Mouse (Mus musculus): Measurements from ENCODE around the gene Derl3. TPM values are rescaled to one million over a fixed set of nuclear protein-coding genes. Genes with fewer than 3 reads are reported as not detected.
"Not testable (repeated sequence)": the region's sequence is repeated elsewhere in the genome, so short reads cannot be mapped to it uniquely, and the experiment has no call there.

The Derl3 gene
- polyA plus RNA-seq, 1 experiment from 2014 or later = 9.6 TPM

DNA sequence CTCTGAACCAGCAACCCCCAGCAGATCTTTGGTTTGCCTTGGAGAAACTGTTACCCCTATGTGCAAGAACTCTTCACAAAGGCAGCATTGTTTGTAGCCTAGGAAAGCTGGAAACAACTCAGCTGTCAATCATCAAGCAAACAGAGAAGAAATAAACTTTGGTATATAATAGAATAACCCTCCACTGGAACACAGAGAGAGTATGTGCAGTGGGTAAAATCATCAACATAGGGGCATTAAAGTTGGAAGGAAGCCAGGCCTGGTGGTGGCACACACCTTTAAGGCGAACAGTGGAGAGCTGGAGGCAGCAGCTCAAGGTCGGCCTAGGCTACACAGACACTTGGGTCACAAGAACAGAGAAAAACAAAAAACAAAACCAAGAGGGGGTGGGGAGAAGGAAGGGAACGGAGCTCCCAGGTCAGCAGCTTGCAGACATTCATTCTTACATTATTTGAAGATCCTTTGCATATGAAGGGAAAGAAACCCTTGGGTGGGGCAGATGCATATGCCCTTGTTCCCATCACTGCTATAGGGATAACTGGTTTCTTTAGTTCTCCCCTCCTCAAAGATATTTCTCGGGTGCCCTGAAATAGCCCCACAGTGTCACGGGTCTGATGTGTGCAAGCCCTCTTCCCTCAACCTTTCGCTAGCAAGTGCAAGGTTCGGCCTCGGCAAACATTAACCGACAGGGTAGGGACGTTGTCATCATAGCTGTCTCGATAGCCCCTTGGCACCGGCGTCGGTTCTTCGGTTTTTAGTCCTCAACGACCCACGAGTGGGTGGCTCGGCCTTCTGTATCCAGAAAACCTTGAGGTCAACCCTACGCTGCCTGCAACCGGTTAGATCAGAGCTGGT lies 11.4 kb upstream of the Derl3 start:
- H3K4me2 ChIP-seq (ENCODE audit: low read depth, low read length) = 0 out of 2 replicates have a peak overlapping the region, but pooled peaks have one; percentile 14

DNA sequence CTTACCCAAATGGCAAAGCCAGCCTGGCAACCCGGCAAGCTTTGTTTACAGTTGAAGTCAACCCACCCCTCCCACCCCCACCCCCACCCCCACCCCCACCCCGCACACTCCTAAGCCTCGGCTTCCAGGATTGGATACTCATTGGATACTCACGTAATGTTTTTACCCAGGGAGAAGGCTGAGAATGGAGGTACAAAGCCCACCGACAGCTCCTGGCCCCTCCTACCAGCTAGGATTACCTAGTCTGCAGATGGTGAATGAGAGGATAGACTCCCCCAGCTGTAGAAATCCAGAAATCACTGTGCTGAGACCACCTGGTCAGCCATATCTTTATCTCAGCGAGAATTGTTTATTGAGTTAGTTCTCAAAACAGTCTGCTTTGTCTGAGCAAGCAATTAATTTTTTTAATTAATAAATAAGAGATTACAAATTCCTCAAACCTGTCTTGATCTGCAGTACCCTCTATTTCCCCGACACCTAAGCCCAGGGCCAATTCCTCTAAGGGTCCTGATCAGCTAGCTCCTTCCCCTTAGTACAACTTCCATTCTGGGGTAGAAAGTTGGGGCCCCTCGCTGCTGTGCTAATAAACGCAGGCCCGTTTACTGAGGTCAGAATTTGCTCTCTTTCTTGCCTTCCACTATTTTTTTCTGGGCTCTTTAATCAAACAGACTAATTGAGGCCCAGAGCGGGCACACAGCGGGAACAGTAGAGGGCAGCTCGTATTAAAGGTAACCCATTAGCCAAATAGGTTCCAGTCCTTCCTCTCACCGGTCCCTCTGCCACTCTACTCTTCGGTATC lies 10.6 kb upstream of the Derl3 start:
- Histone ChIP-seq H3K9me3 (replicated peaks; ENCODE audit: control insufficient read depth, low read length) (no peaks in the 10 kb centered on the region), H3K27me3 (ENCODE audit: control insufficient read depth, insufficient read depth, low read length) (no peaks in the 10 kb centered on the region), H3K4me1 (ENCODE audit: control insufficient read depth, insufficient read depth, low read length) (peaks cover 16% of the 10 kb centered on the region), H3K9ac (ENCODE audit: low read length) (0 out of 2 replicates have a peak overlapping the region, but pooled peaks have one; percentile 8), H3K36me3 (ENCODE audit: control insufficient read depth, insufficient read depth, low read length) (no peaks in the 10 kb centered on the region), H3K4me3 (replicated peaks; ENCODE audit: low read length) (peak overlapping the region; percentile 10; the same call in 1 of the 2 replicates), H3K27ac (ENCODE audit: low read length) (no peak overlapping the region), H3K4me2 (ENCODE audit: low read depth, low read length) (peak overlapping the region; percentile 38)
- 0 out of 2 replicates have a peak, but pooled peaks have one; percentile 2 for ATAC-seq (ENCODE audit: insufficient read depth, low FRiP score)
- WGBS = 8% methylated on average over 15 of the region's 15 CpGs

More for the DNA sequence above, 11.4 kb upstream of the Derl3 start:
- H3K36me3 ChIP-seq (ENCODE audit: control insufficient read depth, insufficient read depth, low read length) = no peaks in the 10 kb centered on the region
- no peaks in the 10 kb centered on the region for H3K27me3 ChIP-seq (ENCODE audit: control insufficient read depth, insufficient read depth, low read length)
- 15% methylated on average over 20 of the region's 20 CpGs for WGBS
- no peak overlapping the region for H3K9ac ChIP-seq (ENCODE audit: low read length)
- peaks cover 16% of the 10 kb centered on the region for H3K4me1 ChIP-seq (ENCODE audit: control insufficient read depth, insufficient read depth, low read length)
- peak overlapping the region; percentile 54 for H3K27ac ChIP-seq (ENCODE audit: low read length)
- H3K9me3 ChIP-seq (replicated peaks; ENCODE audit: control insufficient read depth, low read length) = no peaks in the 10 kb centered on the region
- H3K4me3 ChIP-seq (replicated peaks; ENCODE audit: low read length) = no peak overlapping the region
- no peak for ATAC-seq (ENCODE audit: insufficient read depth, low FRiP score)

DNA sequence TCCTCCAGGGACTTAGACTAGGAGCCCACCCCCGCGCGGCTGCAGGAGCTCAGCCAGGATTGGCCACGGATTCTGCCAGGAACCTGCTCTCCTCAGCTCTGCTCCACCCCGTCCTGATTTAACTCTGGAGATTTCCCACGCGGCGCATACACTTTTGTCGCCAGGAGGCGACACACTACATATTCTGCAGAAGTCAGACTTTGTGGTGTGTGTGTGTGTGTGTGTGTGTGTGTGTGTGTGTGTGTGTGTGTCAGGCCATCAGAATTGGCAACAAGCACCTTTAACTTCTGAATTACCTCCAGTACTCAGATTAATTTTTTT lies 10.0 kb upstream of the Derl3 start:
- H3K36me3 ChIP-seq (ENCODE audit: control insufficient read depth, insufficient read depth, low read length) = no peaks in the 10 kb centered on the region
- H3K27me3 ChIP-seq (ENCODE audit: control insufficient read depth, insufficient read depth, low read length) = no peaks in the 10 kb centered on the region
- H3K9ac ChIP-seq (ENCODE audit: low read length) = 0 out of 2 replicates have a peak overlapping the region, but pooled peaks have one; percentile 8
- no peak overlapping the region for H3K27ac ChIP-seq (ENCODE audit: low read length)
- WGBS = under 1% methylated on average over 10 of the region's 10 CpGs
- peak overlapping the region; percentile 38 for H3K4me2 ChIP-seq (ENCODE audit: low read depth, low read length)
- H3K4me3 ChIP-seq (replicated peaks; ENCODE audit: low read length) = peak overlapping the region; percentile 10; the same call in 1 of the 2 replicates
- peaks cover 16% of the 10 kb centered on the region for H3K4me1 ChIP-seq (ENCODE audit: control insufficient read depth, insufficient read depth, low read length)
- peak; percentile 70 for ATAC-seq (ENCODE audit: insufficient read depth, low FRiP score)
- no peaks in the 10 kb centered on the region for H3K9me3 ChIP-seq (replicated peaks; ENCODE audit: control insufficient read depth, low read length)

DNA sequence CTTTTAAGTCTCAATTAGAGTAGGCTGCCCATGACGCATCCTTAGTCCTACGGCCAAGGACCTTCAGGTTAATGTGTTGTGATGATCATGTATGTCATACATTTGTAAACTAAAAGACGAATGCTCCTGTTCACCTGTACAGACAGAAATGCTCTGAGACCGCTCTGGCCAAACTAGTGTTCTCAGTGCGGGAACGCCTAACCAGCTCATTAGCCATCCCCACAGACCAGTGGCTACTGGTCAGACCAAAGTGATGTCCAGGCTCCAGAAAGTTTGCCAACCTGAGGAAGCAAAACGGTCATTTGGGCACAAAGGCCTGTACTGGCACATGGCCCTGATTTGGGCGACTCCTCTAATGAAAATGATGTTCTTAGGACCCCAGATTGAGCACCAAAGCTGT lies 8.5 kb upstream of the Derl3 start:
- WGBS = 91% methylated on average over 8 of the region's 8 CpGs

DNA sequence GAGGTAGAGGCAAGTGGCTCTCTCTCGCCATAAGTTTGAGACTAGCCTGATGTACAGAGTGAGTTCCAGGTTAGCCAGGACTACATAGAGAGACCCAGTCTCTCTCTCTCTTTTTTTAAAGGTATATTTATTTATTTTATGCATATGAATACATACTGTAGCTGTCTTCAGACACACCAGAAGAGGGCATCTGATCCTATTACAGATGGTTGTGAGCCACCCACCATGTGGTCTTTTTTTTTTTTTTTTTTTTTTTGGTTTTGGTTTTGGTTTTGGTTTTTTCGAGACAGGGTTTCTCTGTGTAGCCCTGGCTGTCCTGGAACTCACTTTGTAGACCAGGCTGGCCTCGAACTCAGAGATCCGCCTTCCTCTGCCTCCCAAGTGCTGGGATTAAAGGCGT lies 5.7 kb upstream of the Derl3 start:
- 86% methylated on average over 5 of the region's 5 CpGs for WGBS
- ATAC-seq (ENCODE audit: insufficient read depth, low FRiP score); H3K4me2 ChIP-seq (ENCODE audit: low read depth, low read length); H3K36me3 ChIP-seq (ENCODE audit: control insufficient read depth, insufficient read depth, low read length); H3K27ac ChIP-seq (ENCODE audit: low read length); H3K9me3 ChIP-seq (replicated peaks; ENCODE audit: control insufficient read depth, low read length); H3K4me1 ChIP-seq (ENCODE audit: control insufficient read depth, insufficient read depth, low read length); H3K9ac ChIP-seq (ENCODE audit: low read length); H3K27me3 ChIP-seq (ENCODE audit: control insufficient read depth, insufficient read depth, low read length); H3K4me3 ChIP-seq (replicated peaks; ENCODE audit: low read length): not testable (repeated sequence)

More for the DNA sequence above, 8.5 kb upstream of the Derl3 start:
- no peak overlapping the region for H3K27ac ChIP-seq (ENCODE audit: low read length)
- H3K4me1 ChIP-seq (ENCODE audit: control insufficient read depth, insufficient read depth, low read length) = peaks cover 21% of the 10 kb centered on the region
- H3K4me2 ChIP-seq (ENCODE audit: low read depth, low read length) = no peak overlapping the region
- no peak overlapping the region for H3K9ac ChIP-seq (ENCODE audit: low read length)
- no peak for ATAC-seq (ENCODE audit: insufficient read depth, low FRiP score)
- H3K4me3 ChIP-seq (replicated peaks; ENCODE audit: low read length) = no peak overlapping the region
- H3K9me3 ChIP-seq (replicated peaks; ENCODE audit: control insufficient read depth, low read length) = no peaks in the 10 kb centered on the region
- H3K27me3 ChIP-seq (ENCODE audit: control insufficient read depth, insufficient read depth, low read length) = no peaks in the 10 kb centered on the region
- H3K36me3 ChIP-seq (ENCODE audit: control insufficient read depth, insufficient read depth, low read length) = no peaks in the 10 kb centered on the region

DNA sequence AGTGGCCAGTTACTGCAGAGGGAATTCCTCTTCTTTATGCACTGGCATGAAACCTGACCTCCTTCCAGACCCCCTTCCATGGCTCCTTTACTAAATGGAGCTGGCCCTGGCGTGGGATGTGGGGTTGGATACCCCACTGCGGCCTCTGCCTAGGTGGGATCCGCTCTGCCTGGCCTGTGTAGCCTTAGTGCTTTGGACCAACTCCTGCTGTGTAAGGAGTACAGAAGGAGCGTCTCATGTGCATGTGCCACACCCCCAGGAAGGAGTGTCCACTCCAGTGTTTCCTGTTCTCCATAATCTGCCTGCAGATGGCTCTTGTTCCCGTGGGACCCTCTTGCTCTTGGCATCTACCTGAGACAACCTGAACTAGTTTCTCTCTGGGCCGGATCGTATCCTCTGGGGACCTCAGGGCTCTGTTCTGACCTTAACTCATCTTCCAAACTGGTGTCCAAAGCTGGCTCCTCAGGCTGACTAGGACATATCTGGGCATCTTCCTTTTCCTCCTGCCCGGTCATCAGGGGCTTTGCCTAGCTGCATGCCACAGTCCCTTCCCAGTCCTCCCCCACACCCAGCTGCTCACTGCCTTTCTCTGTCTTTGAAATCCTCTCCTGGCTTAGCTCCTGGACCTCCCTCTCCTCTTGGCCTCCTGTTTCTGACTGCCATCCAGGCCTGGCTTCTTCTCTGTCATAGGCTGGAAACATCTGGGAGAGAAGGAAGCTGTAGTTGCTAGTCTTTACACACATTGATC lies 3.6 kb upstream of the Derl3 start:
- no peak for ATAC-seq (ENCODE audit: insufficient read depth, low FRiP score)
- no peaks in the 10 kb centered on the region for H3K36me3 ChIP-seq (ENCODE audit: control insufficient read depth, insufficient read depth, low read length)
- H3K4me2 ChIP-seq (ENCODE audit: low read depth, low read length) = no peak overlapping the region
- H3K27ac ChIP-seq (ENCODE audit: low read length) = no peak overlapping the region
- no peak overlapping the region for H3K4me3 ChIP-seq (replicated peaks; ENCODE audit: low read length)
- no peaks in the 10 kb centered on the region for H3K9me3 ChIP-seq (replicated peaks; ENCODE audit: control insufficient read depth, low read length)
- WGBS = 45% methylated on average over 8 of the region's 8 CpGs
- no peak overlapping the region for H3K9ac ChIP-seq (ENCODE audit: low read length)
- H3K27me3 ChIP-seq (ENCODE audit: control insufficient read depth, insufficient read depth, low read length) = no peaks in the 10 kb centered on the region
- H3K4me1 ChIP-seq (ENCODE audit: control insufficient read depth, insufficient read depth, low read length) = peaks cover 12% of the 10 kb centered on the region

DNA sequence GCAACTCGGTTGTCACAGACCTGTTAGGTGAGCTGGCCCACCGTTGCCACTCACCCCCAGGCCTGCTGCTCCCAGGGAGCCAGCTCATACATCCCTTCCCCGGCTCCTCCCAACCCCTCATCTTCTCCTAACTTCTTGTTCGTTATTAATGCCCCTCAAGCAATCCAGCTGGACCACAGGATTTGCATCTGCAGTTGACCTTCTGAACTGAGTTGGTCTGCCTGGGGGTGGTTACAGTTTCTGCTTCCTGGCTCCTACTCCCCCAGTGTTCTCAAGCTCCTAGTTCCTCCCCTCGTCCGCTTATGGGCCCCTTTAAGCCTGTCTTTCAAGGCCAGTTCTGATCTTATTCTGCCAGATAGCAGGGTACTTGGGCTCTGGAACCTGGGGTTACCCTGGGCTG lies 1.4 kb downstream of the Derl3 start:
- H3K4me1 ChIP-seq (ENCODE audit: control insufficient read depth, insufficient read depth, low read length) = peaks cover 17% of the 10 kb centered on the region
- no peak overlapping the region for H3K4me3 ChIP-seq (replicated peaks; ENCODE audit: low read length)
- H3K27ac ChIP-seq (ENCODE audit: low read length) = no peak overlapping the region
- H3K36me3 ChIP-seq (ENCODE audit: control insufficient read depth, insufficient read depth, low read length) = peaks cover 9% of the 10 kb centered on the region
- H3K9me3 ChIP-seq (replicated peaks; ENCODE audit: control insufficient read depth, low read length) = no peaks in the 10 kb centered on the region
- 69% methylated on average over 6 of the region's 6 CpGs for WGBS
- no peak overlapping the region for H3K9ac ChIP-seq (ENCODE audit: low read length)
- H3K4me2 ChIP-seq (ENCODE audit: low read depth, low read length) = no peak overlapping the region
- ATAC-seq (ENCODE audit: insufficient read depth, low FRiP score) = no peak
- no peaks in the 10 kb centered on the region for H3K27me3 ChIP-seq (ENCODE audit: control insufficient read depth, insufficient read depth, low read length)

DNA sequence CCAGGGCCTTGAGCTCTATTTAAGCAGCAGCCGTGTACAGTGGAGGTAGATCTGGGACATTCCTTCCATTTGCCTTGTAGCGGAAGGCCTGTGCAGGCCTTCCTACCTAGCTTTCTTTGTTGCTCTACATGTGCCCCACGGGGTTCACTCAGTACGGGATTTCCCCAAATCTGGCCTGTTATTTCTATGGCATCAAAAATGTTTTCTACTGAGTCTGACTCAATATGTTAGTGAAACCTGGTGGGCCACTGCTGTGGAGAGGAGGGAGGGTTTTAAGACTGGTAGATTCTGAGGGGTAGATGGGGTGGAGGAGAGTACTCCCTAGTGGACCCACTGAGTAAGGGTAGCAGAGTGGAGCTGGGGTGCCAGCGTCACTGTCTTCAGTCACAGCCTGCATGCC lies 2.5 kb downstream of the Derl3 start:
- WGBS = 92% methylated on average over 5 of the region's 5 CpGs
- H3K27me3 ChIP-seq (ENCODE audit: control insufficient read depth, insufficient read depth, low read length) = no peaks in the 10 kb centered on the region
- no peak overlapping the region for H3K4me3 ChIP-seq (replicated peaks; ENCODE audit: low read length)
- ATAC-seq (ENCODE audit: insufficient read depth, low FRiP score) = no peak
- no peak overlapping the region for H3K27ac ChIP-seq (ENCODE audit: low read length)
- no peak overlapping the region for H3K4me2 ChIP-seq (ENCODE audit: low read depth, low read length)
- peaks cover 9% of the 10 kb centered on the region for H3K36me3 ChIP-seq (ENCODE audit: control insufficient read depth, insufficient read depth, low read length)
- no peak overlapping the region for H3K9ac ChIP-seq (ENCODE audit: low read length)
- H3K9me3 ChIP-seq (replicated peaks; ENCODE audit: control insufficient read depth, low read length) = no peaks in the 10 kb centered on the region
- H3K4me1 ChIP-seq (ENCODE audit: control insufficient read depth, insufficient read depth, low read length) = peaks cover 15% of the 10 kb centered on the region

Measured in stomach, embryonic 16.5 days (tissue).